In genomic region chr8:84189603-84190002, GRCm38 (mm10) we compare ENCODE assay signal across 11 mouse cellular contexts. TPM values are rescaled to one million over a fixed set of nuclear protein-coding genes. Genes with fewer than 3 reads are reported as not detected.
DNase-seq lines count a peak whose midpoint lies in the region; ATAC-seq lines count a peak whose summit lies in the region.
"Had no signal": no experiment of that assay in that cellular context is flagged by ENCODE, and none has a peak within 500 bp of the region (broad histone marks: within the 10 kb centered on the region; RNA-seq: fewer than 3 reads in every experiment).

No protein-coding gene starts in this region.

- no peak for ATAC-seq in forebrain, embryonic 11.5 days (replicated peaks; ENCODE audit: low FRiP score)

- intact Hi-C loops in left cerebral cortex, postnatal 14 days (cut with DNase I) = loop anchor here (5.0 to 10.0 kb wide), 2 partner anchors 103 to 165 kb away; no protein-coding TSS in a partner anchor

- peaks cover 6% of the 10 kb centered on the region; the same call in 1 of the 2 replicates for H3K27me3 ChIP-seq in heart, embryonic 10.5 days (ENCODE audit: insufficient read depth, poor library complexity, severe bottlenecking)
- H3K27me3 ChIP-seq in forebrain, embryonic 11.5 days (ENCODE audit: control insufficient read depth, insufficient read depth, low read length) = no peaks in the 10 kb centered on the region

- no peak overlapping the region for H3K9ac ChIP-seq in forebrain, embryonic 11.5 days (ENCODE audit: low read length)
- H3K9ac ChIP-seq: hindbrain, embryonic 13.5 days; liver, embryonic 13.5 days; neural tube, embryonic 13.5 days had no signal

- H3K4me2 ChIP-seq in forebrain, embryonic 11.5 days (ENCODE audit: low read depth, low read length, severe bottlenecking) = no peak overlapping the region
- H3K4me2 ChIP-seq: hindbrain, embryonic 13.5 days; liver, embryonic 13.5 days; neural tube, embryonic 13.5 days had no signal

- peaks cover 31% of the 10 kb centered on the region for H3K4me1 ChIP-seq in heart, embryonic 10.5 days
- peaks cover 17% of the 10 kb centered on the region for H3K4me1 ChIP-seq in forebrain, embryonic 11.5 days (replicated peaks; ENCODE audit: control insufficient read depth, insufficient read depth, low read length)

- DNase-seq in 3134 (ENCODE audit: extremely low read depth, insufficient read length, low spot score) = peak; percentile 77
- DNase-seq in Muller cell, postnatal 12 days (ENCODE audit: inconsistent ontology term) = peak; percentile 19
- DNase-seq in heart, embryonic 10.5 days (ENCODE audit: low spot score) = peak; percentile 74
- peak; percentile 80 for DNase-seq in kidney, postnatal 10 days
- DNase-seq in T-cell, adult 2 months (ENCODE audit: low spot score) = no peak
- no peak for DNase-seq in cerebellum, adult 18-20 months
- DNase-seq in forebrain, embryonic 11.5 days (ENCODE audit: low spot score) = no peak
- no peak for DNase-seq in left cerebral cortex, postnatal 14 days (ENCODE audit: low spot score in 2 of 2)
- DNase-seq: liver, embryonic 13.5 days had no signal

- H3K36me3 ChIP-seq in heart, embryonic 10.5 days = no peaks in the 10 kb centered on the region
- no peaks in the 10 kb centered on the region for H3K36me3 ChIP-seq in forebrain, embryonic 11.5 days (ENCODE audit: control insufficient read depth, insufficient read depth, low read length)
- H3K36me3 ChIP-seq: hindbrain, embryonic 13.5 days; liver, embryonic 13.5 days; neural tube, embryonic 13.5 days had no signal

- no peak overlapping the region for H3K4me3 ChIP-seq in heart, embryonic 10.5 days
- H3K4me3 ChIP-seq in forebrain, embryonic 11.5 days (ENCODE audit: low read depth, low read length) = no peak overlapping the region
- H3K4me3 ChIP-seq: hindbrain, embryonic 13.5 days; liver, embryonic 13.5 days; neural tube, embryonic 13.5 days had no signal

- peak overlapping the region; percentile 49; the same call in 1 of the 2 replicates for H3K27ac ChIP-seq in heart, embryonic 10.5 days
- H3K27ac ChIP-seq in forebrain, embryonic 11.5 days (ENCODE audit: low read depth, low read length) = no peak overlapping the region
- H3K27ac ChIP-seq: hindbrain, embryonic 13.5 days; liver, embryonic 13.5 days; neural tube, embryonic 13.5 days had no signal

- H3K9me3 ChIP-seq in heart, embryonic 10.5 days = no peaks in the 10 kb centered on the region
- H3K9me3 ChIP-seq in forebrain, embryonic 11.5 days (ENCODE audit: control insufficient read depth, low read length) = no peaks in the 10 kb centered on the region
- H3K9me3 ChIP-seq: hindbrain, embryonic 13.5 days; liver, embryonic 13.5 days; neural tube, embryonic 13.5 days had no signal

- 57% methylated on average over 4 of the region's 4 CpGs for WGBS in heart, embryonic 10.5 days
- WGBS in forebrain, embryonic 11.5 days = 59% methylated on average over 4 of the region's 4 CpGs

RNA-seq across cellular contexts. Expression of gene Nanos3, which starts 4.6 kb away (rescaled TPM):
- polyA plus RNA-seq in heart, embryonic 10.5 days (2016; fragmentation: Nextera tagmentation; extraction: Ambion mirVana) = 1.2 and 2.3 TPM in 2 replicates
- 2.9 and 5.0 TPM in 2 replicates for polyA plus RNA-seq in forebrain, embryonic 11.5 days (2014; fragmentation: Nextera tagmentation; extraction: Ambion mirVana)
- 1 to 10 TPM; 2.7 to 4.6 TPM for total RNA-seq in left cerebral cortex, postnatal 14 days (2021)

RNA-seq across cellular contexts. Expression of gene 4930432K21Rik, which starts 41.8 kb away (rescaled TPM):
- polyA plus RNA-seq in heart, embryonic 10.5 days (2016; fragmentation: Nextera tagmentation; extraction: Ambion mirVana) = 0.79 and 1.5 TPM in 2 replicates
- 1.2 and 1.5 TPM in 2 replicates for polyA plus RNA-seq in forebrain, embryonic 11.5 days (2014; fragmentation: Nextera tagmentation; extraction: Ambion mirVana)
- total RNA-seq in left cerebral cortex, postnatal 14 days (2021) = 1 to 10 TPM; 1.5 to 3.5 TPM

RNA-seq across cellular contexts. Expression of gene Cc2d1a, which starts 41.9 kb away (rescaled TPM):
- polyA plus RNA-seq in heart, embryonic 10.5 days (2016; fragmentation: Nextera tagmentation; extraction: Ambion mirVana) = 19.5 and 19.7 TPM in 2 replicates
- polyA plus RNA-seq in forebrain, embryonic 11.5 days (2014; fragmentation: Nextera tagmentation; extraction: Ambion mirVana) = 16.0 and 17.1 TPM in 2 replicates
- total RNA-seq in left cerebral cortex, postnatal 14 days (2021) = 10 to 100 TPM; 56.4 to 58.3 TPM

RNA-seq across cellular contexts. Expression of gene Zswim4, which starts 47.3 kb away (rescaled TPM):
- 14.4 and 17.5 TPM in 2 replicates for polyA plus RNA-seq in heart, embryonic 10.5 days (2016; fragmentation: Nextera tagmentation; extraction: Ambion mirVana)
- 34.7 and 37.1 TPM in 2 replicates for polyA plus RNA-seq in forebrain, embryonic 11.5 days (2014; fragmentation: Nextera tagmentation; extraction: Ambion mirVana)
- total RNA-seq in left cerebral cortex, postnatal 14 days (2021) = 10 to 100 TPM; 14.1 to 15.0 TPM

RNA-seq across cellular contexts. Expression of gene D8Ertd738e, which starts 59.9 kb away (rescaled TPM):
- 353 and 374 TPM in 2 replicates for polyA plus RNA-seq in heart, embryonic 10.5 days (2016; fragmentation: Nextera tagmentation; extraction: Ambion mirVana)
- polyA plus RNA-seq in forebrain, embryonic 11.5 days (2014; fragmentation: Nextera tagmentation; extraction: Ambion mirVana) = 277 and 303 TPM in 2 replicates
- 100 to 1,000 TPM; 140 to 144 TPM for total RNA-seq in left cerebral cortex, postnatal 14 days (2021)

Comparison
In these comparisons a context has a peak if more than half of its experiments do, and no peak if none do; other contexts are left out.
1. DNase-seq: peak in 3134 (single experiment), Muller cell, postnatal 12 days (single experiment), heart, embryonic 10.5 days (single experiment) and kidney, postnatal 10 days (single experiment); none in T-cell, adult 2 months (single experiment), cerebellum, adult 18-20 months (0 of 2), forebrain, embryonic 11.5 days (single experiment) and left cerebral cortex, postnatal 14 days (0 of 2).